In the genomic region with DNA sequence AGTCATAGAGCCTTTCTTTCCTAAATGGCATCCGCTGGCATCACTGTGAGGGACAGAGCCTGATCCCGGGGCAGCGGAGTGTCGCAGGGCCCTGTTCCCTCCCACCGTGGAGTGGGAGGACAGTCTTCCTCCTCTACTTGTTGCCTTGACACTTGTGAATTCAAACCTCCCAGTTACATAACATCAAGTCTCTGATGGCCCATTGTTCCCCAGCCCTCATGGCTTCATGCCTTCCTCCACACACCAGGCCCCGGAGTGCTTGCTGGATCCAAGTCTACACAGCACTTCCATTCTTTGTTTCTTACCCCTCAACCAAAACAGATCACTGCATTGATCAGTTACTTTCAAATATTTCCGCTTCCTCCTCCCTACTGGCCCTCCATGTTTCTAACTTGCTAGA, we compare ENCODE assay signal across 28 mouse cellular contexts.
DNase-seq lines count a peak whose midpoint lies in the region; ATAC-seq and TF ChIP-seq lines count a peak whose summit lies in the region.
"Had no signal": no experiment of that assay in that cellular context is flagged by ENCODE, and none has a peak within 500 bp of the region (broad histone marks: within the 10 kb centered on the region; RNA-seq: fewer than 3 reads in every experiment).

No protein-coding gene starts in this region.

- 92% methylated on average over 7 of the region's 7 CpGs for WGBS in midbrain, embryonic 11.5 days
- WGBS in midbrain, embryonic 16.5 days = 92% methylated on average over 7 of the region's 7 CpGs
- 87% methylated on average over 7 of the region's 7 CpGs for WGBS in liver, postnatal 0 days (ENCODE audit: insufficient replicate concordance)

- H3K36me3 ChIP-seq in midbrain, embryonic 11.5 days (ENCODE audit: control insufficient read depth, insufficient read depth, low read length) = no peaks in the 10 kb centered on the region
- no peaks in the 10 kb centered on the region for H3K36me3 ChIP-seq in midbrain, embryonic 16.5 days (ENCODE audit: control insufficient read depth, insufficient read depth, low read length)
- H3K36me3 ChIP-seq in liver, postnatal 0 days (replicated peaks; ENCODE audit: insufficient read depth, low read length) = no peaks in the 10 kb centered on the region
- H3K36me3 ChIP-seq: embryonic facial prominence, embryonic 13.5 days; forebrain, embryonic 10.5 days; forebrain, embryonic 15.5 days; hindbrain, embryonic 12.5 days; midbrain, embryonic 10.5 days; neural tube, embryonic 12.5 days; stomach, embryonic 15.5 days had no signal

- H3K9me3 ChIP-seq in midbrain, embryonic 11.5 days (ENCODE audit: control insufficient read depth, low read length) = no peaks in the 10 kb centered on the region
- H3K9me3 ChIP-seq in midbrain, embryonic 16.5 days (replicated peaks; ENCODE audit: control insufficient read depth, low read length, poor library complexity, severe bottlenecking) = no peaks in the 10 kb centered on the region
- H3K9me3 ChIP-seq in liver, postnatal 0 days (ENCODE audit: low read length) = no peaks in the 10 kb centered on the region
- H3K9me3 ChIP-seq: embryonic facial prominence, embryonic 13.5 days; forebrain, embryonic 10.5 days; forebrain, embryonic 15.5 days; hindbrain, embryonic 12.5 days; midbrain, embryonic 10.5 days; neural tube, embryonic 12.5 days; stomach, embryonic 15.5 days had no signal

- H3K9ac ChIP-seq in midbrain, embryonic 11.5 days (ENCODE audit: low read length) = no peak overlapping the region
- no peak overlapping the region for H3K9ac ChIP-seq in midbrain, embryonic 16.5 days (ENCODE audit: low read depth, low read length)
- no peak overlapping the region for H3K9ac ChIP-seq in liver, postnatal 0 days (replicated peaks)
- H3K9ac ChIP-seq: embryonic facial prominence, embryonic 13.5 days; forebrain, embryonic 15.5 days; hindbrain, embryonic 12.5 days; liver, embryonic 14.5 days; lung, embryonic 14.5 days; neural tube, embryonic 12.5 days; stomach, embryonic 15.5 days had no signal

- no peak overlapping the region for H3K4me2 ChIP-seq in midbrain, embryonic 11.5 days
- H3K4me2 ChIP-seq in midbrain, embryonic 16.5 days (ENCODE audit: low read length) = no peak overlapping the region
- no peak overlapping the region for H3K4me2 ChIP-seq in liver, postnatal 0 days (ENCODE audit: low read depth, low read length)
- H3K4me2 ChIP-seq: embryonic facial prominence, embryonic 13.5 days; forebrain, embryonic 15.5 days; heart, embryonic 11.5 days; hindbrain, embryonic 12.5 days; lung, embryonic 14.5 days; neural tube, embryonic 12.5 days; stomach, embryonic 15.5 days had no signal

- no peaks in the 10 kb centered on the region for H3K27me3 ChIP-seq in midbrain, embryonic 11.5 days (ENCODE audit: control insufficient read depth, insufficient read depth, low read length)
- no peaks in the 10 kb centered on the region for H3K27me3 ChIP-seq in midbrain, embryonic 16.5 days (ENCODE audit: control insufficient read depth, insufficient read depth, low read depth, low read length)
- no peaks in the 10 kb centered on the region for H3K27me3 ChIP-seq in liver, postnatal 0 days (ENCODE audit: insufficient read depth, low read length)
- H3K27me3 ChIP-seq: embryonic facial prominence, embryonic 13.5 days; forebrain, embryonic 15.5 days; neural tube, embryonic 12.5 days; stomach, embryonic 15.5 days had no signal

- no peak for TF ChIP-seq CTCF in liver, postnatal 0 days (IDR thresholded peaks at IDR 0.05; ENCODE audit: low read depth)

- ATAC-seq in midbrain, embryonic 11.5 days (ENCODE audit: low FRiP score) = no peak
- ATAC-seq in midbrain, embryonic 16.5 days = no peak
- ATAC-seq in liver, postnatal 0 days = no peak
- ATAC-seq: CD4-positive, CD25-positive, alpha-beta regulatory T cell, adult 4 months; forebrain, embryonic 15.5 days had no signal

- H3K4me3 ChIP-seq in midbrain, embryonic 11.5 days (ENCODE audit: low read depth, low read length) = no peak overlapping the region
- H3K4me3 ChIP-seq in midbrain, embryonic 16.5 days (ENCODE audit: low read depth, low read length) = no peak overlapping the region
- H3K4me3 ChIP-seq in liver, postnatal 0 days (ENCODE audit: low read depth, low read length) = no peak overlapping the region
- H3K4me3 ChIP-seq: embryonic facial prominence, embryonic 13.5 days; forebrain, embryonic 10.5 days; forebrain, embryonic 15.5 days; hindbrain, embryonic 12.5 days; midbrain, embryonic 10.5 days; myocyte; neural tube, embryonic 12.5 days; stomach, embryonic 15.5 days had no signal

- H3K27ac ChIP-seq in midbrain, embryonic 11.5 days (ENCODE audit: low read depth, low read length) = no peak overlapping the region
- H3K27ac ChIP-seq in midbrain, embryonic 16.5 days (ENCODE audit: low read length) = no peak overlapping the region
- no peak overlapping the region for H3K27ac ChIP-seq in liver, postnatal 0 days (ENCODE audit: low read depth)
- H3K27ac ChIP-seq: embryonic facial prominence, embryonic 13.5 days; forebrain, embryonic 10.5 days; forebrain, embryonic 15.5 days; hindbrain, embryonic 12.5 days; kidney, postnatal 0 days; liver, embryonic 14.5 days; midbrain, embryonic 10.5 days; neural tube, embryonic 12.5 days; stomach, embryonic 15.5 days had no signal

- TF ChIP-seq EP300 in liver, postnatal 0 days (IDR thresholded peaks at IDR 0.05; ENCODE audit: low read depth) = no peak

- peak; percentile 5 for DNase-seq in frontal cortex, postnatal 36 days (ENCODE audit: low spot score in 2 of 2)
- no peak for DNase-seq in frontal cortex, postnatal 10 days (ENCODE audit: low spot score in 2 of 2)
- DNase-seq in midbrain, embryonic 11.5 days (ENCODE audit: low spot score, missing footprints) = peak; percentile 23
- DNase-seq in telencephalon, adult 2 months (ENCODE audit: low read depth, low spot score) = peak; percentile 18
- DNase-seq in kidney, postnatal 14 days = no peak
- DNase-seq in liver, postnatal 0 days = no peak
- DNase-seq: adrenal gland, postnatal 36 days; cerebellum, adult 9-10 months; gastrocnemius, postnatal 14 days; heart, postnatal 36 days; kidney, adult 8-10 months; liver; lung, embryonic 14.5 days; right cerebral cortex, postnatal 14 days; thymus, postnatal 4 days had no signal

- H3K4me1 ChIP-seq in midbrain, embryonic 11.5 days (ENCODE audit: control insufficient read depth, insufficient read depth, low read length) = no peaks in the 10 kb centered on the region
- no peaks in the 10 kb centered on the region for H3K4me1 ChIP-seq in midbrain, embryonic 16.5 days (ENCODE audit: control insufficient read depth, insufficient read depth, low read length)
- no peaks in the 10 kb centered on the region for H3K4me1 ChIP-seq in liver, postnatal 0 days (ENCODE audit: insufficient read depth)
- H3K4me1 ChIP-seq: embryonic facial prominence, embryonic 13.5 days; forebrain, embryonic 10.5 days; forebrain, embryonic 15.5 days; hindbrain, embryonic 12.5 days; midbrain, embryonic 10.5 days; neural tube, embryonic 12.5 days; stomach, embryonic 15.5 days had no signal

Comparison
In these comparisons a context has a peak if more than half of its experiments do, and no peak if none do; other contexts are left out.
1. DNase-seq: peak in frontal cortex, postnatal 36 days (2 of 2), midbrain, embryonic 11.5 days (single experiment) and telencephalon, adult 2 months (single experiment); none in frontal cortex, postnatal 10 days (0 of 2), kidney, postnatal 14 days (single experiment) and liver, postnatal 0 days (single experiment).